Mouse (Mus musculus): ENCODE data around the gene Prkcb.

Prkcb gene

GRCm38 (mm10) chr7:122652523-122652922, 364.0 kb downstream of the Prkcb start:
- no peak for DNase-seq (ENCODE audit: low read depth in 1 of 2, low spot score in 2 of 2)

- DNase-seq (ENCODE audit: low read depth in 1 of 2, low spot score in 2 of 2) = no peak
Measured at GRCm38 (mm10) chr7:122656671-122657070, 368.1 kb downstream of the Prkcb start.

GRCm38 (mm10) chr7:122657423-122658126, 369.0 kb downstream of the Prkcb start:
- no peak for DNase-seq (ENCODE audit: low read depth in 1 of 2, low spot score in 2 of 2)

GRCm38 (mm10) chr7:122665311-122666049, 376.9 kb downstream of the Prkcb start:
- no peak for DNase-seq (ENCODE audit: low read depth in 1 of 2, low spot score in 2 of 2)

GRCm38 (mm10) chr7:122667903-122668302, 379.4 kb downstream of the Prkcb start:
- DNase-seq (ENCODE audit: low read depth in 1 of 2, low spot score in 2 of 2) = no peak

GRCm38 (mm10) chr7:122670442-122670872, 381.9 kb downstream of the Prkcb start, which contains the start of gene Cacng3:
Gene Cacng3 (plus strand): TSS chr7:122670492.
- DNase-seq (ENCODE audit: low read depth in 1 of 2, low spot score in 2 of 2) = no peak

- DNase-seq (ENCODE audit: low read depth in 1 of 2, low spot score in 2 of 2) = peak in 1 of 2 experiments; percentile 6
Measured at GRCm38 (mm10) chr7:122670873-122671641, 382.5 kb downstream of the Prkcb start.

GRCm38 (mm10) chr7:122672981-122673380, 384.4 kb downstream of the Prkcb start:
- DNase-seq (ENCODE audit: low read depth in 1 of 2, low spot score in 2 of 2) = no peak

- no peak for DNase-seq (ENCODE audit: low read depth in 1 of 2, low spot score in 2 of 2)
Measured at GRCm38 (mm10) chr7:122675207-122675606, 386.7 kb downstream of the Prkcb start.

Measured in monocyte, adult 2 months (primary cell).